Mouse (Mus musculus) C2C12 (cell line): ENCODE results near the gene Csf2rb. TPM values are rescaled to one million over a fixed set of nuclear protein-coding genes. Genes with fewer than 3 reads are reported as not detected.
"Not testable (repeated sequence)": the region's sequence is repeated elsewhere in the genome, so short reads cannot be mapped to it uniquely, and the experiment has no call there.

Experiments used
- H3K27me3 ChIP-seq: one replicate; pipeline ENCODE4 v1.6.1; 2011; ENCODE audit not compliant: control insufficient read depth, insufficient read depth, insufficient read length
- H3K36me3 ChIP-seq: one replicate; pipeline ENCODE4 v1.6.1; 2011; ENCODE audit not compliant: control insufficient read depth, insufficient read depth
- H3K4me3 ChIP-seq: one replicate; pipeline ENCODE4 v1.5.1; 2011; ENCODE audit warnings: mild to moderate bottlenecking, control low read depth; ENCODE audit not compliant: poor library complexity, insufficient read depth, severe bottlenecking
- H3K79me2 ChIP-seq: one replicate; pipeline ENCODE4 v1.6.1; 2011; ENCODE audit not compliant: control insufficient read depth, insufficient read depth
- H3K79me3 ChIP-seq: one replicate; pipeline ENCODE4 v1.6.1; 2011; ENCODE audit warnings: low read depth, control low read depth
- H3ac ChIP-seq: one replicate; pipeline ENCODE3; 2011; ENCODE audit warnings: low read depth; ENCODE audit not compliant: control insufficient read depth, insufficient read length
- CEBPB ChIP-seq: IDR thresholded peaks from one replicate; pipeline ENCODE4 v1.6.1; 2011; ENCODE audit warnings: low read depth, mild to moderate bottlenecking, control low read depth, moderate library complexity
- CTCF ChIP-seq: IDR thresholded peaks from one replicate; pipeline ENCODE4 v1.5.1; 2011; ENCODE audit not compliant: control insufficient read depth, insufficient read depth, insufficient read length
- FOSL1 ChIP-seq: IDR thresholded peaks from one replicate; pipeline ENCODE4 v1.8.0; 2011; ENCODE audit warnings: mild to moderate bottlenecking, low read length; ENCODE audit not compliant: poor library complexity, insufficient read depth, severe bottlenecking
- MAX ChIP-seq: IDR thresholded peaks from one replicate; pipeline ENCODE4 v1.6.1; 2011; ENCODE audit warnings: mild to moderate bottlenecking, control low read depth
- MYOD1 ChIP-seq: IDR thresholded peaks from one replicate; pipeline ENCODE4 v1.6.1; 2011; ENCODE audit warnings: low read depth; ENCODE audit not compliant: control insufficient read depth, insufficient read length
- MYOG ChIP-seq: IDR thresholded peaks from one replicate; pipeline ENCODE4 v1.6.1; 2011; ENCODE audit not compliant: control insufficient read depth, insufficient read length; ENCODE audit errors: extremely low read depth
- USF1 ChIP-seq: IDR thresholded peaks from one replicate; pipeline ENCODE4 v1.6.1; 2011; ENCODE audit warnings: low read depth, mild to moderate bottlenecking, control low read depth, moderate library complexity
- long read RNA-seq, 2 experiments: library from polyadenylated mRNA; unstranded; transcript quantifications; one replicate each; pipeline ENCODE4 v2.0.0; 2019 to 2020
- polyA plus RNA-seq: library from polyadenylated mRNA; unstranded; fragments of >200 nt; fragmentation: generic; extraction: Trizol; gene quantifications from one replicate; pipeline ENCODE4 v1.2.1, GENCODE M21; 2012; ENCODE audit warnings: missing spikeins

Gene Csf2rb
- 0.23 TPM for polyA plus RNA-seq
- long read RNA-seq, experiment 1, partial matches to known transcripts: 0 of 3 reads
- long read RNA-seq, experiment 1, other reads (novel, unspliced or antisense): 3 of 3 reads
- long read RNA-seq, experiment 2, full-length matches to known transcripts: 1 of 2 reads
- long read RNA-seq, experiment 2, partial matches to known transcripts: 0 of 2 reads
- long read RNA-seq, experiment 2, other reads (novel, unspliced or antisense): 1 of 2 reads

GRCm38 (mm10) chr15:78325671-78326339, at the start of gene Csf2rb:
Gene Csf2rb (plus strand): TSS chr15:78325752.
- no peaks in the 10 kb centered on the region for H3K79me2 ChIP-seq
- H3K27me3 ChIP-seq: peaks cover 4% of the 10 kb centered on the region
- H3ac ChIP-seq: no peak within 1 kb of the TSS
- no peak within 1 kb of the TSS for H3K4me3 ChIP-seq
- no peaks in the 10 kb centered on the region for H3K79me3 ChIP-seq
- TF ChIP-seq MYOG: no peak
- no peak for TF ChIP-seq CEBPB
- TF ChIP-seq FOSL1: no peak
- no peak for TF ChIP-seq CTCF
- no peak for TF ChIP-seq USF1
- TF ChIP-seq MAX: no peak
- no peak for TF ChIP-seq MYOD1
- H3K36me3 ChIP-seq: no peaks in the 10 kb centered on the region

GRCm38 (mm10) chr15:78278308-78278707, 47.2 kb upstream of the Csf2rb start:
- no peaks in the 10 kb centered on the region for H3K79me3 ChIP-seq
- no peaks in the 10 kb centered on the region for H3K79me2 ChIP-seq
- TF ChIP-seq FOSL1 (no peak), CEBPB (peak; percentile 67)
- H3K4me3 ChIP-seq: no peak overlapping the region
- H3ac ChIP-seq: no peak overlapping the region
- no peaks in the 10 kb centered on the region for H3K27me3 ChIP-seq
- H3K36me3 ChIP-seq: no peaks in the 10 kb centered on the region

- H3K27me3 ChIP-seq: peaks cover 3% of the 10 kb centered on the region
- H3K4me3 ChIP-seq: no peak overlapping the region
- H3K36me3 ChIP-seq: no peaks in the 10 kb centered on the region
- no peaks in the 10 kb centered on the region for H3K79me2 ChIP-seq
- no peak for TF ChIP-seq USF1
- no peak for TF ChIP-seq MAX
- no peak for TF ChIP-seq CEBPB
- TF ChIP-seq MYOD1: no peak
- TF ChIP-seq CTCF: no peak
- no peak for TF ChIP-seq FOSL1
- no peak for TF ChIP-seq MYOG
- H3ac ChIP-seq: no peak overlapping the region
- H3K79me3 ChIP-seq: no peaks in the 10 kb centered on the region
Measured at GRCm38 (mm10) chr15:78287941-78288340, 37.6 kb upstream of the Csf2rb start.

- H3K79me3 ChIP-seq, H3K4me3 ChIP-seq, H3K36me3 ChIP-seq, H3K27me3 ChIP-seq, H3ac ChIP-seq, H3K79me2 ChIP-seq: not testable (repeated sequence)
Measured at GRCm38 (mm10) chr15:78289775-78290174, 35.8 kb upstream of the Csf2rb start.

GRCm38 (mm10) chr15:78293228-78293627, 32.3 kb upstream of the Csf2rb start:
- not testable (repeated sequence) for H3K79me2 ChIP-seq, H3K4me3 ChIP-seq, H3K79me3 ChIP-seq, H3K27me3 ChIP-seq, H3ac ChIP-seq, H3K36me3 ChIP-seq

GRCm38 (mm10) chr15:78293716-78294115, 31.8 kb upstream of the Csf2rb start:
- TF ChIP-seq MYOD1 (no peak), USF1 (no peak), MAX (no peak)

More at GRCm38 (mm10) chr15:78293716-78294115, 31.8 kb upstream of the Csf2rb start:
- Histone ChIP-seq H3ac (no peak overlapping the region), H3K79me3 (no peaks in the 10 kb centered on the region), H3K27me3 (peaks cover 3% of the 10 kb centered on the region), H3K79me2 (no peaks in the 10 kb centered on the region), H3K36me3 (no peaks in the 10 kb centered on the region), H3K4me3 (no peak overlapping the region)
